Mouse (Mus musculus) liver, postnatal 0 days (tissue): ENCODE measurements around the gene Wdhd1. TPM values are rescaled to one million over a fixed set of nuclear protein-coding genes. Genes with fewer than 3 reads are reported as not detected.

Source experiments
- ATAC-seq: fragments of 200-750 bp; cut with Nextera tagmentation; 2 replicates; pipeline ENCODE4 v1.8.0; 2017; ENCODE audit warnings: mild to moderate bottlenecking, moderate library complexity
- DNase-seq: peaks from one replicate; pipeline ENCODE4 v3.0.0-alpha.2; 2016
- H3K27ac ChIP-seq: fragments of 300-500 bp; sonication (generic); 2 replicates; pipeline ENCODE4 v1.5.1; 2014; ENCODE audit warnings: antibody characterized with exemption, moderate library complexity, mild to moderate bottlenecking, low read depth
- H3K27me3 ChIP-seq: fragments of 300-500 bp; sonication (generic); 2 replicates; pipeline ENCODE4 v1.6.1; 2014; ENCODE audit warnings: low read length, control low read depth, mixed read lengths; ENCODE audit not compliant: insufficient read depth
- H3K36me3 ChIP-seq: fragments of 300-500 bp; sonication (generic); replicated peaks from 2 replicates; pipeline ENCODE4 v1.6.1; 2014; ENCODE audit warnings: mild to moderate bottlenecking, control low read depth, low read length, moderate library complexity, mixed read lengths; ENCODE audit not compliant: insufficient read depth
- H3K4me1 ChIP-seq: fragments of 300-500 bp; sonication (generic); 2 replicates; pipeline ENCODE4 v1.6.1; 2014; ENCODE audit warnings: antibody characterized with exemption, mild to moderate bottlenecking, control low read depth; ENCODE audit not compliant: insufficient read depth
- H3K4me2 ChIP-seq: fragments of 300-500 bp; sonication (generic); 2 replicates; pipeline ENCODE4 v1.6.1; 2014; ENCODE audit warnings: low read depth, mild to moderate bottlenecking, low read length, moderate library complexity, mixed read lengths
- H3K4me3 ChIP-seq: fragments of 300-500 bp; sonication (generic); 2 replicates; pipeline ENCODE4 v1.5.1; 2014; ENCODE audit warnings: low read depth, low read length
- H3K9ac ChIP-seq: fragments of 300-500 bp; sonication (generic); replicated peaks from 2 replicates; pipeline ENCODE4 v1.6.1; 2014; ENCODE audit warnings: mild to moderate bottlenecking, moderate library complexity
- H3K9me3 ChIP-seq: fragments of 300-500 bp; sonication (generic); 2 replicates; pipeline ENCODE4 v1.6.1; 2016; ENCODE audit warnings: mild to moderate bottlenecking, control low read depth, low read length, mixed read lengths
- CTCF ChIP-seq: sonication (generic); IDR thresholded peaks from 2 replicates; pipeline ENCODE4 v1.5.1; 2016; ENCODE audit warnings: antibody characterized with exemption, low read depth
- EP300 ChIP-seq: IDR thresholded peaks from 2 replicates; pipeline ENCODE4 v1.6.1; 2016; ENCODE audit warnings: antibody characterized with exemption, low read depth, mild to moderate bottlenecking
- WGBS: fragments of 180-500 bp; shearing (Covaris S2); extraction: QIAGEN DNeasy Blood & Tissue Kit; methylation state at CpG from one replicate; pipeline ENCODE4 v1.1.7; 2014; ENCODE audit not compliant: insufficient replicate concordance; 5-methylcytosine and 5-hydroxymethylcytosine counted together
- polyA plus RNA-seq: library from polyadenylated mRNA; unstranded; fragments of >200 nt; fragmentation: Nextera tagmentation; extraction: Ambion mirVana; gene quantifications from 2 replicates; pipeline ENCODE4 v1.2.1, GENCODE M21; 2015

The Wdhd1 gene
- polyA plus RNA-seq, 1 experiment from 2014 or later = 13.7 TPM

DNA sequence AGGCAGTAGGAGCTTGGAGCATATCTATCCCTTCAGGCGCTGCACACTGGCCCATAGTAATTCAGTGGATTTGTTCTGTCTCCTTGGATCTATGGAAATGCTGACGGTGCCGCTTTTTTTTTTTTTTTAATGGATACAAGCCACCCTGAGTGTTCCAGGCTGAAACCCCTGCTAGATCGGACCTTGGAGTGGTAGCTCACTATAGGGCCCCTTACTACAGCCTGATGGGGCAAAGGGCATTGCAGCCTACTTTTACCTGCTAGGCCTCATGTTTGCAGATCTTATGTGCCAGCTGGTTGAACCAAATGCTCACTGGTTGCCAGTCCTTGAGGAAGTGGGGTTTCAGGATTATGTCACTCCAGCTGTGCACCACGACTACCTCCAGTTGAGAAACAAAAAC is 62.3 kb downstream of the Wdhd1 start:
- WGBS = 64% methylated on average over 5 of the region's 5 CpGs
- ATAC-seq = no peak

DNA sequence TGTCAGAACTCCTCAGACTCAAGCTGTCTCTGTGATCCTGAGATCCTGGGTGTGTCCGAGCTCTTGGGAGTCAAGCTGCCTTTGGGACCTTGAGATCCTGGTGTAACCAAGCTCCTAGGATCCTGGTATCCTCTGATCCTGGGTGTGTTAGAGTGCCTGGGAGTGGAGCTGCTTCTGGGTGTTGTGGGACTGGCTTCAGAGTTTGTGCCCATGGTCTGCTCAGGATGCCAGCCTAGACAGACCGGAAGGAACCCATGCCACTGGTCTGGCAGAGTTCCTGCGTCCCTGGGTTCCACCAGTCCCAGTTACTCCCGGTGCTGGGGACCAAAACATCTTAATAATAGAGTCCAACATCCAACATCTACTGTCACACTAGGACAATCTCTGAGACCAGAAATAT is 63.4 kb downstream of the Wdhd1 start:
- Histone ChIP-seq H3K27ac (no peak overlapping the region), H3K4me3 (no peak overlapping the region), H3K9me3 (no peaks in the 10 kb centered on the region), H3K36me3 (no peaks in the 10 kb centered on the region), H3K9ac (no peak overlapping the region), H3K27me3 (no peaks in the 10 kb centered on the region), H3K4me2 (no peak overlapping the region), H3K4me1 (no peaks in the 10 kb centered on the region)
- DNase-seq = no peak
- no peak for ATAC-seq
- TF ChIP-seq CTCF (no peak), EP300 (no peak)
- 75% methylated on average over 4 of the region's 4 CpGs for WGBS

More for the DNA sequence above, 62.3 kb downstream of the Wdhd1 start:
- DNase-seq = no peak
- Histone ChIP-seq H3K9ac (no peak overlapping the region), H3K4me3 (no peak overlapping the region), H3K9me3 (no peaks in the 10 kb centered on the region), H3K27me3 (no peaks in the 10 kb centered on the region), H3K36me3 (no peaks in the 10 kb centered on the region), H3K4me1 (no peaks in the 10 kb centered on the region), H3K27ac (no peak overlapping the region), H3K4me2 (no peak overlapping the region)
- no peak for TF ChIP-seq CTCF
- TF ChIP-seq EP300 = no peak

DNA sequence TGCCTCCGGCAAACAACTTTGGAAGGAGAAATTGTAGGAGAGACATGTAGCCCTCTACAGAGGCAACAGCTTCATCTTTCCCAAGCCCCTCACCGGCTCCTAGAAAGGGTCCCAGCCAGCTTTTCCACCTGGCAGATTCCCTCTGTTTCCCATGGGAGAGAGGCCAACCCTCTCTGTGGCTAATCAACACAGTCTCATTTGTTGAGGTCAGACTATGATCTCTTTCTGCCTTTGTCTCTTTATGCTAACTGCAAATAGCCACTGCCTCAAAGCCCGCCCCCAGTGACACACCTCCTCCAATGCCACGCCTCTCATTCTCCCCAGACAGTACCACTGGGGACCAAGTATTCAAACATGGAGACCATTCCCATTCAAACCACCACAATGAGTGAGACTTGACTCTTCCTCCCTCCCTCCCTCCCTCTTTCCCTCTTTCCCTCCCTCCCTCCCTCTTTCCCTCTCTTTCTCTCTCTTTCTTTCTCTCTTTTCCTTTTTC is 66.9 kb downstream of the Wdhd1 start:
- Histone ChIP-seq H3K9ac (no peak overlapping the region), H3K9me3 (no peaks in the 10 kb centered on the region), H3K4me1 (no peaks in the 10 kb centered on the region), H3K36me3 (no peaks in the 10 kb centered on the region), H3K27me3 (no peaks in the 10 kb centered on the region), H3K27ac (no peak overlapping the region), H3K4me2 (no peak overlapping the region), H3K4me3 (no peak overlapping the region)
- no peak for DNase-seq
- 73% methylated on average over 4 of the region's 4 CpGs for WGBS
- TF ChIP-seq EP300 = no peak
- TF ChIP-seq CTCF = no peak
- no peak for ATAC-seq

DNA sequence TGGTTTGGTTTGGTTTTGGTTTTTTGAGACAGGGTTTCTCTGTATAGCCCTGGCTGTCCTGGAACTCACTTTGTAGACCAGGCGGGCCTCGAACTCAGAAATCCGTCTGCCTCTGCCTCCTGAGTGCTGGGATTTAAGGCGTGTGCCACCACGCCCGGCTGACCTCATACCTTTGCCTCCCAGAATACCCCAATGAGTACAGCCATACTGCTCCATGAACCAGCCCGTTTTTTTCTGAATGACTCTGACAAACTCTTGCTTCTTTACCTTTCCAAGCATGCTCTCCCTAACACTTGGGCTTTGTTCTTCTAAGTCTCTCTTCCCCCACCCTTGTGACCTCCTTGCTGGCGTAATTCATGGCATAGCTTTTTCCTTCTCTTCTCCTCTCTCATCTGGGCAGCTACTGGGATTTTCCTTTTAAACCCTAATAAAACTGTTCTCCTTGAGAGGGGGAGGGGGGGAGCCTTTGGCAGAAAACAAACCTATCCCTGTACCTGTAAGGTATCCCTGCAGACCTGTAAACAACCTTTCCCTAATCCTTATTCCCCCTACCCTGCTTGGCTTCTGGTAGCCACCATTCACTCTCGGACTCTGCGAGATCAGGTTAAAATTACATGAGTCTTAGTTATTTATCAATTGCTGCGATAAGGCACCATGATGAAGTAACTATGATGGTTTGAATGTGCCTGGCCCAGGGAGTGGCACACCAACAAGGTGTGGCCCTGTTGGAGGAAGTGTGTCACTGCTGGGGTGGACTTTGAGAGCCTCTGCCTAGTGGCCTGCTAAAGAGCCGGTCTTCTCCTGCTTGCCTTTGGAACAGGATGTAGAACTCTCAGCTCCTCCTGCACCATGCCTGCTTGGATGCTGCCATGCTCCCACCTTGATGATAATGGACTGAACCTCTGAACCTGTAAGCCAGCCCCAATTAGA is 67.8 kb downstream of the Wdhd1 start:
- no peak for ATAC-seq
- no peak overlapping the region for H3K27ac ChIP-seq
- WGBS = 82% methylated on average over 12 of the region's 12 CpGs

DNA sequence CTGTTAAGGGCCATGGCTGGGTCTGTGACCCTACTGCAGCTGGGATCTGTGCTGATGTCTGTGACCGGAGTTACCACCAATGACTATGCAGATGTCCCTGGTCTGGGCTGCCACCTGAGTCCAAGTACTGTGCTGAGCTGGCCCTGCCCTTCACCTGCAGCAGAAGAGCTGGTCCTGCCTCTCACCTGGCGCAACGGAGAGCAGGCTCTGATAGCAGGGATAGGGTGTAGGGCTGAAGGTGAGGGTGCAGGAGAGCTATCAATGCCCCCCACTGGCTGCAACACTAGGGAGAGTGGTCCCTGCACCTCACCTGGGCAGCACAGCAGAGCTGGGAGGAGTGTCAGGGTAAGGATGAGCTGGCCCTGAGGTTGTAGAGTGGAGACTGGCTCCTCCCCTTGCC is 70.1 kb downstream of the Wdhd1 start:
- TF ChIP-seq EP300 (no peak), CTCF (no peak)
- Histone ChIP-seq H3K27me3 (no peaks in the 10 kb centered on the region), H3K9me3 (no peaks in the 10 kb centered on the region), H3K4me3 (no peak overlapping the region), H3K4me2 (no peak overlapping the region), H3K9ac (no peak overlapping the region), H3K27ac (no peak overlapping the region), H3K4me1 (no peaks in the 10 kb centered on the region), H3K36me3 (no peaks in the 10 kb centered on the region)
- WGBS = 83% methylated on average over 3 of the region's 3 CpGs
- ATAC-seq = no peak
- no peak for DNase-seq

More for the DNA sequence above, 67.8 kb downstream of the Wdhd1 start:
- H3K36me3 ChIP-seq = no peaks in the 10 kb centered on the region
- no peak overlapping the region for H3K9ac ChIP-seq
- DNase-seq = no peak
- TF ChIP-seq EP300 (no peak), CTCF (no peak)
- H3K4me2 ChIP-seq = no peak overlapping the region
- H3K4me3 ChIP-seq = no peak overlapping the region
- H3K4me1 ChIP-seq = no peaks in the 10 kb centered on the region
- H3K9me3 ChIP-seq = no peaks in the 10 kb centered on the region
- no peaks in the 10 kb centered on the region for H3K27me3 ChIP-seq

DNA sequence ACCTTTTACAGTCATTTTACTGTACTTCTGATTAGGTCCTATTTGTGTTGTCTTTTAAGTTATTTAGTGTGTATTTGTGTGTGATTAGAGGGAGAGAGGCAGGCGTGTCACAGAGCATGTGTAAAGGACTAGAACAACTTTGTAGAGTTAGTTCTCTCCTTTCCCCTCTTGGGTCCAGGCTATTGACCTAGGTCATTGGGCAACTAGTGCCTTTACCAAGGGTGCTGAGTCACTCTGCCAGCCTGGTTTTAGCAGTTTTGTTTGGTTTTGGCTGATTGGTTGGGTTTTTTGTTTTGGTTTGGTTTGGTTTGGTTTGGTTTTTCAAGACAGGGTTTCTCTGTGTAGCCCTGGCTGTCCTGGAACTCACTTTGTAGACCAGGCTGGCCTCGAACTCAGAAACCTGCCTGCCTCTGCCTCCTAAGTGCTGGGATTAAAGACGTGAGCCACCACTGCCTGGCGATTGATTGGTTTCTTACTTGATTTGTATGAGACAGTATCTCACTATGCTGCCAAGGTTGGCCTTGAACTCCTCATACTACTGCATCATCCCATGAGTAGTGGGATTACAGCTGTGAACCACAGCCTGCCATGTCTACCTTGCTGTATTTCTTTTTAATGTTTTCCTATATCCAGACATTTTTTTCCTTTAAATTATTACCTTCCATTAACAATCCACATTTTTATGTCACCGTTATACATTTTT is 71.2 kb downstream of the Wdhd1 start:
- no peaks in the 10 kb centered on the region for H3K4me1 ChIP-seq
- H3K27me3 ChIP-seq = no peaks in the 10 kb centered on the region
- WGBS = 76% methylated on average over 5 of the region's 5 CpGs
- no peak overlapping the region for H3K4me3 ChIP-seq
- no peak overlapping the region for H3K9ac ChIP-seq
- no peak overlapping the region for H3K27ac ChIP-seq
- H3K4me2 ChIP-seq = no peak overlapping the region
- no peaks in the 10 kb centered on the region for H3K9me3 ChIP-seq
- ATAC-seq (peak; percentile 65; the same call in 1 of the 2 replicates), DNase-seq (no peak)
- no peak for TF ChIP-seq CTCF
- TF ChIP-seq EP300 = no peak
- no peaks in the 10 kb centered on the region for H3K36me3 ChIP-seq
